Mouse (Mus musculus): ENCODE results near the gene Tvp23b.

DNA sequence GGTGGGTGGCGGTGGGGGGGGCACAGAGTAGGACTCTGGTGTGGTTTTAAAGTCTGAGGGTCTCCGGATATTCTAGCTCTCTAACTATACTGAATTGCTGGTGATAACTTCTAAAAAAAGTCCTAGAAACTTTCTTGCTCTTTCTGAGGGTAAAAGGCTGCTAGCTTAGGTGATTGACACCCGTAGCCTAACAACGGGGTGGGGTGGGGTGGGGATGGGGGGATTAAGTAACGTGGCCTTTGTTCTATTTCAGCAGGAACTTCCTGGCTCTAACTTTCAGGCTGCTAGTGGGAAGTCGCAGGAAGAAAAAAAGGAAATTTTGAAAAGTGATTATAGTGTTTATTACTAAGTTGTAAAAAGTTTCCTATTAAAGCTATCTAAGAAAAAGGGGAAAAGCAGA lies 76.5 kb downstream of the Tvp23b start:
- TF ChIP-seq CTCF (IDR thresholded peaks at IDR 0.05; ENCODE audit: low read depth, low read length) (no peak), POLR2A (IDR thresholded peaks at IDR 0.05; ENCODE audit: borderline replicate concordance, low read depth, low read length) (no peak)
